Mouse (Mus musculus): ENCODE results near the gene Mtif3.

Mtif3 gene

GRCm38 (mm10) chr5:146963118-146963936 lies at the start of gene Mtif3:
Gene Mtif3 (minus strand): TSS chr5:146963800.
- CTCF ChIA-PET: interaction anchor here (0.5 to 1.5 kb wide), 7 partner anchors 20 to 356 kb away, joined by 3 read pairs; no protein-coding TSS in a partner anchor
- POLR2A ChIA-PET: interaction anchor here (0.6 to 1.2 kb wide), 6 partner anchors 12 to 432 kb away, joined by 3 to 4 read pairs (median 4); partner anchors contain the start of gene Gtf3a (in 1 of the 4)

GRCm38 (mm10) chr5:147011333-147011732 lies 47.7 kb upstream of the Mtif3 start:
- ChIA-PET POLR2A (interaction anchor here in 2 of 4 experiments (0.5 to 0.6 kb wide), 2 partner anchors 13 to 67 kb away, joined by 5 read pairs; no protein-coding TSS in a partner anchor), CTCF (no interaction called here)

- POLR2A ChIA-PET: interaction anchor here in 1 of 4 experiments (0.6 kb wide), 1 partner anchor 64 kb away, joined by 3 read pairs; no protein-coding TSS in a partner anchor
- CTCF ChIA-PET: interaction anchor here (0.7 to 2.2 kb wide), 5 partner anchors 9 to 349 kb away, joined by 3 to 8 read pairs (median 3); no protein-coding TSS in a partner anchor
Measured at GRCm38 (mm10) chr5:147003303-147003702, 39.7 kb upstream of the Mtif3 start.

GRCm38 (mm10) chr5:147001312-147001711 lies 37.7 kb upstream of the Mtif3 start:
- ChIA-PET POLR2A (interaction anchor here in 1 of 4 experiments (0.6 kb wide), 1 partner anchor 87 kb away, joined by 3 read pairs; no protein-coding TSS in a partner anchor), CTCF (interaction anchor here in 2 of 4 experiments (0.9 to 1.1 kb wide), 3 partner anchors 15 to 95 kb away, joined by 3 read pairs; no protein-coding TSS in a partner anchor)

- CTCF ChIA-PET: no interaction called here
- POLR2A ChIA-PET: interaction anchor here in 1 of 4 experiments (1.1 kb wide), 1 partner anchor 26 kb away, joined by 3 read pairs; no protein-coding TSS in a partner anchor
Measured at GRCm38 (mm10) chr5:146998802-146999201, 35.2 kb upstream of the Mtif3 start.

- ChIA-PET CTCF (no interaction called here), POLR2A (no interaction called here)
Measured at GRCm38 (mm10) chr5:146996812-146997211, 33.2 kb upstream of the Mtif3 start.

- POLR2A ChIA-PET: no interaction called here
- CTCF ChIA-PET: no interaction called here
Measured at GRCm38 (mm10) chr5:146994973-146995372, 31.4 kb upstream of the Mtif3 start.

GRCm38 (mm10) chr5:146993509-146993908 lies 29.9 kb upstream of the Mtif3 start:
- POLR2A ChIA-PET: interaction anchor here in 1 of 4 experiments (1.6 kb wide), 1 partner anchor 15 kb away, joined by 4 read pairs; no protein-coding TSS in a partner anchor
- CTCF ChIA-PET: interaction anchor here in 2 of 4 experiments (0.6 to 1.9 kb wide), 3 partner anchors 10 to 296 kb away, joined by 3 to 6 read pairs (median 5); no protein-coding TSS in a partner anchor

- CTCF ChIA-PET: interaction anchor here in 1 of 4 experiments (0.6 kb wide), 1 partner anchor 72 kb away, joined by 3 read pairs; no protein-coding TSS in a partner anchor
- POLR2A ChIA-PET: interaction anchor here in 1 of 4 experiments (0.8 kb wide), 1 partner anchor 32 kb away, joined by 3 read pairs; no protein-coding TSS in a partner anchor
Measured at GRCm38 (mm10) chr5:146989051-146989450, 25.5 kb upstream of the Mtif3 start.

- CTCF ChIA-PET: interaction anchor here in 1 of 4 experiments (0.7 kb wide), 1 partner anchor 212 kb away, joined by 3 read pairs; no protein-coding TSS in a partner anchor
Measured at GRCm38 (mm10) chr5:146987588-146987987, 24.0 kb upstream of the Mtif3 start.

GRCm38 (mm10) chr5:146985725-146986433 lies 22.3 kb upstream of the Mtif3 start:
- ChIA-PET CTCF (interaction anchor here (0.6 to 1.3 kb wide), 8 partner anchors 13 to 647 kb away, joined by 3 to 7 read pairs (median 3); partner anchors contain the start of gene Gtf3a (in 1 of the 4)), POLR2A (interaction anchor here in 2 of 4 experiments (0.6 to 1.4 kb wide), 6 partner anchors 13 to 308 kb away, joined by 3 to 5 read pairs (median 3); partner anchors contain the start of gene Mtif3 (in 1 of the 2))

More at GRCm38 (mm10) chr5:146987588-146987987, 24.0 kb upstream of the Mtif3 start:
- POLR2A ChIA-PET: interaction anchor here in 1 of 4 experiments (0.6 to 0.9 kb wide), 2 partner anchors 15 to 306 kb away, joined by 3 to 4 read pairs; no protein-coding TSS in a partner anchor

- ChIA-PET CTCF (interaction anchor here (0.5 to 2.3 kb wide), 24 partner anchors 8 to 336 kb away, joined by 3 to 7 read pairs (median 4); partner anchors contain the start of gene Mtif3 (in 2 of the 4)), POLR2A (interaction anchor here in 1 of 4 experiments (1.2 kb wide), 1 partner anchor 14 kb away, joined by 3 read pairs; no protein-coding TSS in a partner anchor)
Measured at GRCm38 (mm10) chr5:146983216-146983615, 19.6 kb upstream of the Mtif3 start.

GRCm38 (mm10) chr5:146981376-146981775 lies 17.8 kb upstream of the Mtif3 start:
- POLR2A ChIA-PET: interaction anchor here in 2 of 4 experiments (0.7 to 0.9 kb wide), 2 partner anchors 9 to 96 kb away, joined by 3 read pairs; partner anchors contain the start of gene Polr1d (in 1 of the 2)
- CTCF ChIA-PET: interaction anchor here in 1 of 4 experiments (2.3 kb wide), 1 partner anchor 246 kb away, joined by 6 read pairs; no protein-coding TSS in a partner anchor

- CTCF ChIA-PET: no interaction called here
- POLR2A ChIA-PET: interaction anchor here in 1 of 4 experiments (1.0 kb wide), 1 partner anchor 11 kb away, joined by 3 read pairs; the partner anchor contains the start of gene Mtif3
Measured at GRCm38 (mm10) chr5:146974781-146975123, 11.2 kb upstream of the Mtif3 start.

GRCm38 (mm10) chr5:146973858-146974780 lies 10.5 kb upstream of the Mtif3 start:
- ChIA-PET CTCF (interaction anchor here in 2 of 4 experiments (0.7 to 1.7 kb wide), 3 partner anchors 9 to 57 kb away, joined by 4 to 5 read pairs (median 4); no protein-coding TSS in a partner anchor), POLR2A (interaction anchor here in 2 of 4 experiments (1.0 to 1.7 kb wide), 3 partner anchors 12 to 25 kb away, joined by 3 to 6 read pairs (median 6); partner anchors contain the start of gene Gtf3a (in 1 of the 2))

GRCm38 (mm10) chr5:146973353-146973752 lies 9.8 kb upstream of the Mtif3 start:
- ChIA-PET CTCF (interaction anchor here in 3 of 4 experiments (0.7 to 1.7 kb wide), 4 partner anchors 10 to 56 kb away, joined by 3 to 5 read pairs (median 4); no protein-coding TSS in a partner anchor), POLR2A (interaction anchor here in 3 of 4 experiments (0.6 to 2.1 kb wide), 6 partner anchors 13 to 134 kb away, joined by 3 to 6 read pairs (median 4); partner anchors contain the start of genes Gtf3a (in 1 of the 3) and Lnx2 (in 1 of the 3))
